Comparison of ENCODE assay signal across 30 mouse cellular contexts in the genomic region with DNA sequence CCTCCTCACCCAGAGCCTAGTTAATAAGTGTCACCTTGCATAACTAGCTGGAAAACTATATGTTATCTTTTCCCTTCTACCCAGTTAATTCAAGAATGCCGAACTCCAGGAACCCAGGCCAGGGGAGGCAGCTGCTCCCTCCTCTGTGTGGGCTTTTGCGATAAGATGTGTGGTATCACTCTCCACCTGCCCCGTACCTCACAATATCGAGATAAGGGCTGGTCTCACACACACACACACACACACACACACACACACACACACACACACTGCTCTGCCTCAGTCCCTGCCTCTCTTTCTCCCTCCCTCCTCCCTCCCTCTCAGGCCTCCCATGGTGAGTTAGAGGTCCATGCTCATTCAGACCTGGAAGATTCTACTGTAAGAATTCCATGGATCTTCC.
DNase-seq lines count a peak whose midpoint lies in the region; ATAC-seq and TF ChIP-seq lines count a peak whose summit lies in the region.
"Had no signal": no experiment of that assay in that cellular context is flagged by ENCODE, and none has a peak within 500 bp of the region (broad histone marks: within the 10 kb centered on the region; RNA-seq: fewer than 3 reads in every experiment).

No protein-coding gene starts in this region.

- H3K9ac ChIP-seq in intestine, embryonic 16.5 days (ENCODE audit: low read depth, low read length): no peak overlapping the region
- no peak overlapping the region for H3K9ac ChIP-seq in liver, embryonic 14.5 days (replicated peaks)
- H3K9ac ChIP-seq: embryonic facial prominence, embryonic 12.5 days; forebrain, embryonic 15.5 days; hindbrain, embryonic 15.5 days; limb, embryonic 12.5 days; midbrain, embryonic 12.5 days; neural tube, embryonic 13.5 days had no signal

- TF ChIP-seq CTCF in liver, embryonic 14.5 days (IDR thresholded peaks at IDR 0.05; ENCODE audit: low read depth): no peak

- H3K36me3 ChIP-seq in intestine, embryonic 16.5 days (ENCODE audit: control insufficient read depth, insufficient read depth, low read length): no peaks in the 10 kb centered on the region
- no peaks in the 10 kb centered on the region for H3K36me3 ChIP-seq in liver, embryonic 14.5 days (replicated peaks; ENCODE audit: control insufficient read depth, insufficient read depth, low read depth)
- H3K36me3 ChIP-seq: embryonic facial prominence, embryonic 12.5 days; forebrain, embryonic 10.5 days; forebrain, embryonic 15.5 days; hindbrain, embryonic 10.5 days; hindbrain, embryonic 15.5 days; limb, embryonic 12.5 days; midbrain, embryonic 12.5 days; neural tube, embryonic 13.5 days had no signal

- H3K27me3 ChIP-seq in intestine, embryonic 16.5 days (replicated peaks; ENCODE audit: control insufficient read depth, insufficient read depth, low read length): no peaks in the 10 kb centered on the region
- H3K27me3 ChIP-seq in liver, embryonic 14.5 days (ENCODE audit: control insufficient read depth, insufficient read depth, low read length): no peaks in the 10 kb centered on the region
- H3K27me3 ChIP-seq: embryonic facial prominence, embryonic 12.5 days; forebrain, embryonic 15.5 days; hindbrain, embryonic 15.5 days; limb, embryonic 12.5 days; midbrain, embryonic 12.5 days; neural tube, embryonic 13.5 days had no signal

- DNase-seq in c-Kit-positive CD71-positive TER-119-positive erythroid progenitor cells, embryonic 14.5 days (ENCODE audit: low spot score): peak; percentile 31
- peak in 2 of 3 experiments; percentile 4 to 37 for DNase-seq in liver, embryonic 14.5 days (ENCODE audit: low read depth in 3 of 3, low spot score in 3 of 3)
- no peak for DNase-seq in kidney, postnatal 14 days
- DNase-seq in layer of hippocampus, adult 18-20 months (ENCODE audit: low spot score in 2 of 2): no peak
- DNase-seq in layer of hippocampus, adult 9-11 months: no peak
- no peak for DNase-seq in MN1 (ENCODE audit: low spot score)
- DNase-seq: adrenal gland, postnatal 25 days; cerebellum, adult 8-10 months; cerebellum, postnatal 36 days; embryo, embryonic 11 days; gastrocnemius, adult 2 months; heart, adult 2 months; heart, postnatal 14 days; kidney, adult 8-10 months; lung, adult 18-20 months; right cerebral cortex, postnatal 4 days; thymus, postnatal 14 days had no signal

- ATAC-seq in intestine, embryonic 16.5 days: peak; percentile 59
- ATAC-seq in liver, embryonic 14.5 days (ENCODE audit: insufficient read depth): peak; percentile 92
- ATAC-seq in megakaryocyte-erythroid progenitor cell, adult 5-6 weeks (replicated peaks; ENCODE audit: low FRiP score, low TSS enrichment, poor library complexity, severe bottlenecking): peak; percentile 60
- ATAC-seq: forebrain, embryonic 15.5 days; inflammation-experienced regulatory T-cells, adult 6 months had no signal

- 72% methylated on average over 4 of the region's 4 CpGs for WGBS in intestine, embryonic 16.5 days
- WGBS in liver, embryonic 14.5 days (ENCODE audit: insufficient replicate concordance): 33% methylated on average over 4 of the region's 4 CpGs

- H3K27ac ChIP-seq in intestine, embryonic 16.5 days (ENCODE audit: low read length): no peak overlapping the region
- no peak overlapping the region for H3K27ac ChIP-seq in liver, embryonic 14.5 days
- H3K27ac ChIP-seq: embryonic facial prominence, embryonic 12.5 days; forebrain, embryonic 10.5 days; forebrain, embryonic 15.5 days; gastrocnemius, adult 2 months; heart, adult 2 months; hindbrain, embryonic 10.5 days; hindbrain, embryonic 15.5 days; kidney, postnatal 0 days; left cerebral cortex, adult 2 months; limb, embryonic 12.5 days; midbrain, embryonic 12.5 days; neural tube, embryonic 13.5 days had no signal

- no peaks in the 10 kb centered on the region for H3K9me3 ChIP-seq in intestine, embryonic 16.5 days (ENCODE audit: control insufficient read depth, low read length)
- no peaks in the 10 kb centered on the region for H3K9me3 ChIP-seq in liver, embryonic 14.5 days (ENCODE audit: control insufficient read depth, low read length)
- H3K9me3 ChIP-seq: embryonic facial prominence, embryonic 12.5 days; forebrain, embryonic 10.5 days; forebrain, embryonic 15.5 days; hindbrain, embryonic 10.5 days; hindbrain, embryonic 15.5 days; limb, embryonic 12.5 days; midbrain, embryonic 12.5 days; neural tube, embryonic 13.5 days had no signal

- no peak overlapping the region for H3K4me3 ChIP-seq in intestine, embryonic 16.5 days (ENCODE audit: low read length)
- no peak overlapping the region for H3K4me3 ChIP-seq in liver, embryonic 14.5 days (ENCODE audit: insufficient read depth in 1 of 2, low read depth in 2 of 2, low read length in 2 of 2)
- H3K4me3 ChIP-seq: embryonic facial prominence, embryonic 12.5 days; forebrain, embryonic 10.5 days; forebrain, embryonic 15.5 days; gastrocnemius, adult 2 months; heart, adult 2 months; hindbrain, embryonic 10.5 days; hindbrain, embryonic 15.5 days; left cerebral cortex, adult 2 months; limb, embryonic 12.5 days; midbrain, embryonic 12.5 days; neural tube, embryonic 13.5 days had no signal

- H3K4me2 ChIP-seq in intestine, embryonic 16.5 days (ENCODE audit: low read depth, low read length): no peak overlapping the region
- 0 out of 2 replicates have a peak overlapping the region, but pooled peaks have one; percentile 9 for H3K4me2 ChIP-seq in liver, embryonic 14.5 days (ENCODE audit: low read depth)
- H3K4me2 ChIP-seq: embryonic facial prominence, embryonic 12.5 days; forebrain, embryonic 15.5 days; hindbrain, embryonic 15.5 days; limb, embryonic 12.5 days; midbrain, embryonic 12.5 days; neural tube, embryonic 13.5 days had no signal

- peak; percentile 76 for TF ChIP-seq EP300 in liver, embryonic 14.5 days (IDR thresholded peaks at IDR 0.05; ENCODE audit: low read depth)

- H3K4me1 ChIP-seq in intestine, embryonic 16.5 days (ENCODE audit: control insufficient read depth, insufficient read depth, low read length): no peaks in the 10 kb centered on the region
- H3K4me1 ChIP-seq in liver, embryonic 14.5 days (replicated peaks; ENCODE audit: control insufficient read depth in 2 of 2, insufficient read depth in 2 of 2, low read length in 1 of 2): peaks cover 9 to 23% of the 10 kb centered on the region in 2 experiments
- H3K4me1 ChIP-seq: forebrain, embryonic 10.5 days; forebrain, embryonic 15.5 days; midbrain, embryonic 12.5 days; neural tube, embryonic 13.5 days had no signal

Comparison
In these comparisons a context has a peak if more than half of its experiments do, and no peak if none do; other contexts are left out.
1. DNase-seq: peak in c-Kit-positive CD71-positive TER-119-positive erythroid progenitor cells, embryonic 14.5 days (single experiment) and liver, embryonic 14.5 days (2 of 3); none in kidney, postnatal 14 days (single experiment), layer of hippocampus, adult 18-20 months (0 of 2), layer of hippocampus, adult 9-11 months (single experiment) and MN1 (single experiment).
2. Peak in every context shown above with its lines, with median percentiles within 50 percentile points of each other: ATAC-seq.